14 mouse cellular contexts compared by ENCODE assay signal in the genomic region with DNA sequence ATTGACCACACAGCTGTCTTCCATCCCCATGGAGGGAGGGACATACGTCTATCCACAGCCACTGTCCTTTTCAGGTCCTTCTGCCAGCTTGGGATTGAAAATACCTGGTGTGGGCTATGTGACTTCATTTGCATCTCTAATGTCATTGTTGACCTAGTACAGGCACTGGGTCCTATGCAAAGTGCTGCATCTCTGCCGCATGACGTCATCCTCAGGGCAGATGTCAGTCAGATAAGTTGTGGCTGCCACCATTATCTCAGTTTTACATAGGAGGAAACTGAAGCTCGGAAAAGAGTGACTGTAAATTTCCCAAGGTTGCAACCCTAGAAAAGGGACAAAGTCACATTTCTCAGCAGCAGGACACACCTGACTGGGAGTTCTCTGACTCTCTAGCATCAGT.
DNase-seq lines count a peak whose midpoint lies in the region; ATAC-seq and TF ChIP-seq lines count a peak whose summit lies in the region.
"Had no signal": no experiment of that assay in that cellular context is flagged by ENCODE, and none has a peak within 500 bp of the region (broad histone marks: within the 10 kb centered on the region; RNA-seq: fewer than 3 reads in every experiment).

No protein-coding gene starts in this region.

- no peak for ATAC-seq in midbrain, embryonic 15.5 days (replicated peaks)
- ATAC-seq in midbrain, embryonic 11.5 days (ENCODE audit: low FRiP score), result no peak
- ATAC-seq in intestine, embryonic 15.5 days, result peak; percentile 42

- DNase-seq in midbrain, embryonic 11.5 days (ENCODE audit: low spot score, missing footprints), result no peak
- DNase-seq in embryonic facial prominence, embryonic 10.5 days (ENCODE audit: low spot score), result no peak
- DNase-seq in cerebellum, adult 9-10 months, result no peak
- no peak for DNase-seq in lung, postnatal 14 days
- DNase-seq: adrenal gland, adult 8-10 months; cerebellum, postnatal 10 days; heart, adult 2 months; heart, postnatal 10 days; liver, embryonic 13.5 days; lung, postnatal 10 days; thymus, postnatal 14 days had no signal

- H3K27me3 ChIP-seq in midbrain, embryonic 15.5 days (replicated peaks), result no peaks in the 10 kb centered on the region
- H3K27me3 ChIP-seq in midbrain, embryonic 11.5 days (ENCODE audit: control insufficient read depth, insufficient read depth, low read length), result no peaks in the 10 kb centered on the region; the same call in 1 of the 2 replicates
- H3K27me3 ChIP-seq in embryonic facial prominence, embryonic 10.5 days (replicated peaks; ENCODE audit: low read depth, poor library complexity, severe bottlenecking), result peaks cover 6% of the 10 kb centered on the region; the same call in 1 of the 2 replicates
- H3K27me3 ChIP-seq in intestine, embryonic 15.5 days (replicated peaks), result no peaks in the 10 kb centered on the region
- no peaks in the 10 kb centered on the region for H3K27me3 ChIP-seq in small intestine, adult 2 months (ENCODE audit: control insufficient read depth, insufficient read depth, low read length)
- H3K27me3 ChIP-seq: liver, embryonic 13.5 days had no signal

- H3K27ac ChIP-seq in midbrain, embryonic 15.5 days, result peak overlapping the region; percentile 21; the same call in 1 of the 2 replicates
- no peak overlapping the region for H3K27ac ChIP-seq in midbrain, embryonic 11.5 days (ENCODE audit: low read depth, low read length)
- peak overlapping the region; percentile 74 for H3K27ac ChIP-seq in embryonic facial prominence, embryonic 10.5 days (replicated peaks)
- no peak overlapping the region for H3K27ac ChIP-seq in intestine, embryonic 15.5 days
- peak overlapping the region; percentile 59; the same call in 1 of the 2 replicates for H3K27ac ChIP-seq in small intestine, adult 2 months (ENCODE audit: insufficient read depth, low read depth, low read length)
- H3K27ac ChIP-seq: heart, adult 2 months; liver, embryonic 13.5 days had no signal

- H3K36me3 ChIP-seq in midbrain, embryonic 15.5 days (replicated peaks), result no peaks in the 10 kb centered on the region
- no peaks in the 10 kb centered on the region for H3K36me3 ChIP-seq in midbrain, embryonic 11.5 days (ENCODE audit: control insufficient read depth, insufficient read depth, low read length)
- no peaks in the 10 kb centered on the region for H3K36me3 ChIP-seq in embryonic facial prominence, embryonic 10.5 days (replicated peaks)
- H3K36me3 ChIP-seq in intestine, embryonic 15.5 days, result no peaks in the 10 kb centered on the region
- H3K36me3 ChIP-seq in small intestine, adult 2 months (ENCODE audit: control insufficient read depth, insufficient read depth, low read length), result no peaks in the 10 kb centered on the region
- H3K36me3 ChIP-seq: liver, embryonic 13.5 days had no signal

- H3K4me1 ChIP-seq in midbrain, embryonic 15.5 days, result no peaks in the 10 kb centered on the region
- H3K4me1 ChIP-seq in midbrain, embryonic 11.5 days (ENCODE audit: control insufficient read depth, insufficient read depth, low read length), result peaks cover 14% of the 10 kb centered on the region
- H3K4me1 ChIP-seq in embryonic facial prominence, embryonic 10.5 days, result peaks cover 48% of the 10 kb centered on the region
- H3K4me1 ChIP-seq in intestine, embryonic 15.5 days (replicated peaks), result peaks cover 11% of the 10 kb centered on the region
- H3K4me1 ChIP-seq in small intestine, adult 2 months (ENCODE audit: control insufficient read depth, insufficient read depth, insufficient read length, low read length), result peaks cover 25% of the 10 kb centered on the region

- H3K9me3 ChIP-seq in midbrain, embryonic 15.5 days, result no peaks in the 10 kb centered on the region
- H3K9me3 ChIP-seq in midbrain, embryonic 11.5 days (ENCODE audit: control insufficient read depth, low read length), result no peaks in the 10 kb centered on the region
- H3K9me3 ChIP-seq in embryonic facial prominence, embryonic 10.5 days, result no peaks in the 10 kb centered on the region
- H3K9me3 ChIP-seq in intestine, embryonic 15.5 days, result no peaks in the 10 kb centered on the region
- H3K9me3 ChIP-seq: liver, embryonic 13.5 days had no signal

- WGBS in midbrain, embryonic 15.5 days, result 81% methylated on average over 4 of the region's 4 CpGs
- WGBS in midbrain, embryonic 11.5 days, result 81% methylated on average over 4 of the region's 4 CpGs
- WGBS in embryonic facial prominence, embryonic 10.5 days, result 82% methylated on average over 4 of the region's 4 CpGs
- 80% methylated on average over 4 of the region's 4 CpGs for WGBS in intestine, embryonic 15.5 days
- WGBS in small intestine, adult 2 months, result 49% methylated on average over 4 of the region's 4 CpGs

- no peak overlapping the region for H3K4me2 ChIP-seq in midbrain, embryonic 15.5 days
- no peak overlapping the region for H3K4me2 ChIP-seq in midbrain, embryonic 11.5 days
- no peak overlapping the region for H3K4me2 ChIP-seq in intestine, embryonic 15.5 days (replicated peaks)
- H3K4me2 ChIP-seq: liver, embryonic 13.5 days had no signal

- no peak for TF ChIP-seq CTCF in small intestine, adult 2 months (IDR thresholded peaks at IDR 0.05; ENCODE audit: extremely low read depth, insufficient read length, insufficient replicate concordance, low read depth, low read length)

- TF ChIP-seq POLR2A in small intestine, adult 2 months (IDR thresholded peaks at IDR 0.05; ENCODE audit: low read depth, low read length), result no peak

- no peak overlapping the region for H3K9ac ChIP-seq in midbrain, embryonic 15.5 days
- H3K9ac ChIP-seq in midbrain, embryonic 11.5 days (ENCODE audit: low read length), result no peak overlapping the region
- no peak overlapping the region for H3K9ac ChIP-seq in intestine, embryonic 15.5 days
- H3K9ac ChIP-seq: liver, embryonic 13.5 days had no signal

- no peak overlapping the region for H3K4me3 ChIP-seq in midbrain, embryonic 15.5 days
- H3K4me3 ChIP-seq in midbrain, embryonic 11.5 days (ENCODE audit: low read depth, low read length), result no peak overlapping the region
- H3K4me3 ChIP-seq in embryonic facial prominence, embryonic 10.5 days, result no peak overlapping the region
- no peak overlapping the region for H3K4me3 ChIP-seq in intestine, embryonic 15.5 days (replicated peaks)
- H3K4me3 ChIP-seq in small intestine, adult 2 months (ENCODE audit: low read depth, low read length), result no peak overlapping the region
- H3K4me3 ChIP-seq: heart, adult 2 months; liver, embryonic 13.5 days had no signal

Comparison
In these comparisons a context has a peak if more than half of its experiments do, and no peak if none do; other contexts are left out.
1. H3K27ac ChIP-seq: peak in midbrain, embryonic 15.5 days (single experiment), embryonic facial prominence, embryonic 10.5 days (single experiment) and small intestine, adult 2 months (single experiment); none in midbrain, embryonic 11.5 days (single experiment) and intestine, embryonic 15.5 days (single experiment).